ENCODE assay signal across 27 mouse cellular contexts in the genomic region with DNA sequence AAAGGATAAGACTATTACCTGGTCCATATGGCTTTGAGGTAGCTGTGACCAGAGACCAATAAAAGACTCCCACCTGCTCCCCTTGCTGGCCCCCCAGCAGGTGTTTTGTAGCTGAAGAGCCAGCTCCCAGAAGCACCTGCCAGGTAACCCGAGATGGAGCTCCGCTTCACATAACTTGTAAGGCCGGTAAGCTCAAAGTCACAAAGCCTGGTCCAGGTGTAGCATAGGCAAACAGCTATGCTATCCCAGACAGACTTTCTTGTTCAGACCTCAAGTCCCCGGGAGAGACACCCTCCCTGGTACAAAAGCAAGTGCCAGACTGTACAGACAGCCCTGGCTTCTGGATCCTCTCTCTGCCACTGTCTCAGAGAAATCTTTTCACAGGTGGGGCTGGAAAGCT.
DNase-seq lines count a peak whose midpoint lies in the region; ATAC-seq and TF ChIP-seq lines count a peak whose summit lies in the region.
"Had no signal": no experiment of that assay in that cellular context is flagged by ENCODE, and none has a peak within 500 bp of the region (broad histone marks: within the 10 kb centered on the region; RNA-seq: fewer than 3 reads in every experiment).

No protein-coding gene starts in this region.

- no peak for DNase-seq in embryonic facial prominence, embryonic 10.5 days (ENCODE audit: low spot score)
- DNase-seq in embryonic facial prominence, embryonic 14.5 days (ENCODE audit: low spot score) = peak; percentile 65
- peak; percentile 25 for DNase-seq in stomach, postnatal 0 days (ENCODE audit: low spot score)
- no peak for DNase-seq in adipocyte (ENCODE audit: low spot score)
- DNase-seq: adrenal gland, adult 2 months; adrenal gland, postnatal 10 days; adrenal gland, postnatal 25 days; B cell, adult 2 months; cerebellum, adult 11 months; cerebellum, adult 18-20 months; cerebellum, adult 8-10 months; cerebellum, adult 9-11 months; cerebellum, postnatal 14 days; cerebellum, postnatal 36 days; embryo, embryonic 11 days; forebrain, postnatal 0 days had no signal

- H3K4me3 ChIP-seq in embryonic facial prominence, embryonic 12.5 days = no peak overlapping the region
- H3K4me3 ChIP-seq in embryonic facial prominence, embryonic 10.5 days = no peak overlapping the region
- no peak overlapping the region for H3K4me3 ChIP-seq in intestine, embryonic 15.5 days (replicated peaks)
- no peak overlapping the region for H3K4me3 ChIP-seq in intestine, postnatal 0 days (ENCODE audit: low read depth, low read length)
- no peak overlapping the region for H3K4me3 ChIP-seq in embryonic facial prominence, embryonic 14.5 days (ENCODE audit: low read depth, low read length)
- H3K4me3 ChIP-seq in stomach, postnatal 0 days (ENCODE audit: low read depth, low read length) = no peak overlapping the region
- H3K4me3 ChIP-seq: embryonic facial prominence, embryonic 13.5 days; forebrain, embryonic 13.5 days; forebrain, embryonic 15.5 days had no signal

- no peaks in the 10 kb centered on the region for H3K27me3 ChIP-seq in embryonic facial prominence, embryonic 12.5 days
- H3K27me3 ChIP-seq in embryonic facial prominence, embryonic 10.5 days (replicated peaks; ENCODE audit: low read depth, poor library complexity, severe bottlenecking) = no peaks in the 10 kb centered on the region
- no peaks in the 10 kb centered on the region for H3K27me3 ChIP-seq in intestine, embryonic 15.5 days (replicated peaks)
- no peaks in the 10 kb centered on the region for H3K27me3 ChIP-seq in intestine, postnatal 0 days (replicated peaks; ENCODE audit: control insufficient read depth, insufficient read depth, low read length)
- no peaks in the 10 kb centered on the region for H3K27me3 ChIP-seq in embryonic facial prominence, embryonic 14.5 days (replicated peaks; ENCODE audit: control insufficient read depth, insufficient read depth, low read length)
- no peaks in the 10 kb centered on the region for H3K27me3 ChIP-seq in stomach, postnatal 0 days (ENCODE audit: control insufficient read depth, insufficient read depth, low read length)
- H3K27me3 ChIP-seq: CH12.LX; embryonic facial prominence, embryonic 13.5 days; forebrain, embryonic 13.5 days; forebrain, embryonic 15.5 days; Patski had no signal

- 64% methylated on average over 4 of the region's 4 CpGs for whole genome bisulfite sequencing in embryonic facial prominence, embryonic 12.5 days
- WGBS in embryonic facial prominence, embryonic 10.5 days = 75% methylated on average over 4 of the region's 4 CpGs
- 66% methylated on average over 4 of the region's 4 CpGs for WGBS in intestine, embryonic 15.5 days
- 50% methylated on average over 4 of the region's 4 CpGs for whole genome bisulfite sequencing in intestine, postnatal 0 days
- WGBS in embryonic facial prominence, embryonic 14.5 days = 58% methylated on average over 4 of the region's 4 CpGs
- WGBS in stomach, postnatal 0 days = 61% methylated on average over 4 of the region's 4 CpGs

- no peak for ATAC-seq in embryonic facial prominence, embryonic 12.5 days (ENCODE audit: insufficient number of reproducible peaks, insufficient read depth, low FRiP score, low TSS enrichment)
- 0 out of 2 replicates have a peak, but pooled peaks have one; percentile 23 for ATAC-seq in intestine, embryonic 15.5 days
- ATAC-seq in intestine, postnatal 0 days = no peak
- peak; percentile 77; the same call in 1 of the 2 replicates for ATAC-seq in embryonic facial prominence, embryonic 14.5 days (ENCODE audit: low read depth)
- ATAC-seq in stomach, postnatal 0 days (ENCODE audit: low FRiP score, low TSS enrichment) = no peak
- ATAC-seq: activated CD4-positive, CD25-positive, alpha-beta regulatory T cell, adult 4 months; CD4-positive, CD25-positive, alpha-beta regulatory T cell, adult 4 months; forebrain, embryonic 13.5 days; forebrain, embryonic 15.5 days; forebrain, postnatal 0 days; Patski had no signal

- 0 out of 2 replicates have a peak overlapping the region, but pooled peaks have one; percentile 1 for H3K27ac ChIP-seq in embryonic facial prominence, embryonic 12.5 days
- no peak overlapping the region for H3K27ac ChIP-seq in embryonic facial prominence, embryonic 10.5 days (replicated peaks)
- H3K27ac ChIP-seq in intestine, embryonic 15.5 days = no peak overlapping the region
- H3K27ac ChIP-seq in intestine, postnatal 0 days (ENCODE audit: low read depth, low read length) = no peak overlapping the region
- peak overlapping the region; percentile 45; the same call in 1 of the 2 replicates for H3K27ac ChIP-seq in embryonic facial prominence, embryonic 14.5 days (replicated peaks; ENCODE audit: low read depth, low read length)
- no peak overlapping the region for H3K27ac ChIP-seq in stomach, postnatal 0 days (replicated peaks)
- H3K27ac ChIP-seq: embryonic facial prominence, embryonic 13.5 days; forebrain, embryonic 13.5 days; forebrain, embryonic 15.5 days had no signal

- H3K9ac ChIP-seq in embryonic facial prominence, embryonic 12.5 days = no peak overlapping the region
- no peak overlapping the region for H3K9ac ChIP-seq in intestine, embryonic 15.5 days
- H3K9ac ChIP-seq in intestine, postnatal 0 days (ENCODE audit: low read depth, low read length) = no peak overlapping the region
- H3K9ac ChIP-seq in embryonic facial prominence, embryonic 14.5 days (ENCODE audit: low read depth, low read length) = no peak overlapping the region
- H3K9ac ChIP-seq in stomach, postnatal 0 days (ENCODE audit: low read length) = no peak overlapping the region
- H3K9ac ChIP-seq: embryonic facial prominence, embryonic 13.5 days; forebrain, embryonic 13.5 days; forebrain, embryonic 15.5 days; forebrain, postnatal 0 days had no signal

- TF ChIP-seq CTCF in intestine, postnatal 0 days (IDR thresholded peaks at IDR 0.05; ENCODE audit: low read depth) = no peak
- TF ChIP-seq CTCF in stomach, postnatal 0 days (IDR thresholded peaks at IDR 0.05; ENCODE audit: low read depth) = no peak

- H3K4me1 ChIP-seq in embryonic facial prominence, embryonic 12.5 days = peaks cover 5% of the 10 kb centered on the region; the same call in 1 of the 2 replicates
- H3K4me1 ChIP-seq in embryonic facial prominence, embryonic 10.5 days = peaks cover 20% of the 10 kb centered on the region
- H3K4me1 ChIP-seq in intestine, embryonic 15.5 days (replicated peaks) = peaks cover 9% of the 10 kb centered on the region; the same call in 1 of the 2 replicates
- H3K4me1 ChIP-seq in intestine, postnatal 0 days (replicated peaks; ENCODE audit: control insufficient read depth, insufficient read depth, low read length) = no peaks in the 10 kb centered on the region
- peaks cover 9% of the 10 kb centered on the region for H3K4me1 ChIP-seq in embryonic facial prominence, embryonic 14.5 days (ENCODE audit: control insufficient read depth, insufficient read depth, low read length)
- H3K4me1 ChIP-seq in stomach, postnatal 0 days (replicated peaks; ENCODE audit: control insufficient read depth, insufficient read depth) = no peaks in the 10 kb centered on the region; the same call in 1 of the 2 replicates
- H3K4me1 ChIP-seq: forebrain, embryonic 13.5 days; forebrain, embryonic 15.5 days had no signal

- H3K9me3 ChIP-seq in embryonic facial prominence, embryonic 12.5 days = peaks cover under 1% of the 10 kb centered on the region; the same call in 1 of the 2 replicates
- H3K9me3 ChIP-seq in embryonic facial prominence, embryonic 10.5 days = peaks cover 2% of the 10 kb centered on the region
- no peaks in the 10 kb centered on the region for H3K9me3 ChIP-seq in intestine, embryonic 15.5 days
- no peaks in the 10 kb centered on the region for H3K9me3 ChIP-seq in intestine, postnatal 0 days (ENCODE audit: control insufficient read depth)
- H3K9me3 ChIP-seq in embryonic facial prominence, embryonic 14.5 days (ENCODE audit: control insufficient read depth, low read length) = peaks cover 3% of the 10 kb centered on the region; the same call in 1 of the 2 replicates
- no peaks in the 10 kb centered on the region for H3K9me3 ChIP-seq in stomach, postnatal 0 days (ENCODE audit: control insufficient read depth, low read length)
- H3K9me3 ChIP-seq: forebrain, embryonic 13.5 days; forebrain, embryonic 15.5 days had no signal

- no peak for TF ChIP-seq EP300 in stomach, postnatal 0 days (optimal IDR thresholded peaks at IDR 0.05)

- H3K36me3 ChIP-seq in embryonic facial prominence, embryonic 12.5 days = no peaks in the 10 kb centered on the region
- H3K36me3 ChIP-seq in embryonic facial prominence, embryonic 10.5 days (replicated peaks) = no peaks in the 10 kb centered on the region
- H3K36me3 ChIP-seq in intestine, embryonic 15.5 days = no peaks in the 10 kb centered on the region
- H3K36me3 ChIP-seq in intestine, postnatal 0 days (ENCODE audit: control insufficient read depth, insufficient read depth) = no peaks in the 10 kb centered on the region
- no peaks in the 10 kb centered on the region for H3K36me3 ChIP-seq in embryonic facial prominence, embryonic 14.5 days (ENCODE audit: control insufficient read depth, insufficient read depth, low read length)
- H3K36me3 ChIP-seq in stomach, postnatal 0 days (ENCODE audit: control insufficient read depth, insufficient read depth, low read length) = no peaks in the 10 kb centered on the region
- H3K36me3 ChIP-seq: embryonic facial prominence, embryonic 13.5 days; forebrain, embryonic 15.5 days; G1E had no signal

- no peak overlapping the region for H3K4me2 ChIP-seq in embryonic facial prominence, embryonic 12.5 days (replicated peaks)
- H3K4me2 ChIP-seq in intestine, embryonic 15.5 days (replicated peaks) = no peak overlapping the region
- H3K4me2 ChIP-seq in intestine, postnatal 0 days (replicated peaks; ENCODE audit: low read depth) = no peak overlapping the region
- H3K4me2 ChIP-seq in embryonic facial prominence, embryonic 14.5 days (ENCODE audit: low read depth, low read length) = no peak overlapping the region
- no peak overlapping the region for H3K4me2 ChIP-seq in stomach, postnatal 0 days (replicated peaks; ENCODE audit: low read depth)
- H3K4me2 ChIP-seq: embryonic facial prominence, embryonic 13.5 days; forebrain, embryonic 13.5 days; forebrain, embryonic 15.5 days had no signal

Comparison
In these comparisons a context has a peak if more than half of its experiments do, and no peak if none do; other contexts are left out.
1. ATAC-seq: peak in intestine, embryonic 15.5 days (single experiment) and embryonic facial prominence, embryonic 14.5 days (single experiment); none in embryonic facial prominence, embryonic 12.5 days (single experiment), intestine, postnatal 0 days (single experiment) and stomach, postnatal 0 days (single experiment).
2. H3K27ac ChIP-seq: peak in embryonic facial prominence, embryonic 12.5 days (single experiment) and embryonic facial prominence, embryonic 14.5 days (single experiment); none in embryonic facial prominence, embryonic 10.5 days (single experiment), intestine, embryonic 15.5 days (single experiment), intestine, postnatal 0 days (single experiment) and stomach, postnatal 0 days (single experiment).
3. DNase-seq: peak in embryonic facial prominence, embryonic 14.5 days (single experiment) and stomach, postnatal 0 days (single experiment); none in embryonic facial prominence, embryonic 10.5 days (single experiment) and adipocyte (single experiment).